Mouse (Mus musculus): ENCODE measurements around the gene Cyp26c1.

- TF ChIP-seq CTCF (IDR thresholded peaks at IDR 0.05; ENCODE audit: borderline replicate concordance, insufficient read depth, low read length) (no peak), POLR2A (IDR thresholded peaks at IDR 0.05; ENCODE audit: low read depth, low read length) (no peak)
These were observed 14.3 kb downstream of the Cyp26c1 start for GRCm38 (mm10) chr19:37699711-37700110.
